Mouse (Mus musculus): ENCODE results near the gene Pym1.

- TF ChIP-seq EP300 (optimal IDR thresholded peaks at IDR 0.05): no peak
- no peak for TF ChIP-seq CTCF (IDR thresholded peaks at IDR 0.05; ENCODE audit: low read depth)
Measured at GRCm38 (mm10) chr10:128744211-128744610, 3.5 kb upstream of the Pym1 start.

Measured in stomach, postnatal 0 days (tissue).